Mouse (Mus musculus): Measurements from ENCODE around the gene 4931428F04Rik. TPM values are rescaled to one million over a fixed set of nuclear protein-coding genes. Genes with fewer than 3 reads are reported as not detected.

The 4931428F04Rik gene
- polyA plus RNA-seq, 1 experiment from 2014 or later: 17.9 TPM

- H3K36me3 ChIP-seq (ENCODE audit: control insufficient read depth, insufficient read depth, low read length): peaks cover 23% of the 10 kb centered on the region
- H3K4me2 ChIP-seq (ENCODE audit: low read depth, severe bottlenecking): peak within 1 kb of the TSS; percentile 88
- H3K9ac ChIP-seq (ENCODE audit: low read length): peak within 1 kb of the TSS; percentile 70
- peak within 1 kb of the TSS; percentile 82 for H3K4me3 ChIP-seq (ENCODE audit: low read depth, low read length)
- peaks cover 14% of the 10 kb centered on the region; the same call in 1 of the 2 replicates for H3K4me1 ChIP-seq (ENCODE audit: control insufficient read depth, insufficient read depth, low read length)
- under 1% methylated on average over 36 of the region's 36 CpGs for WGBS
- ATAC-seq (ENCODE audit: insufficient number of reproducible peaks, low FRiP score, low TSS enrichment, low read depth) (peak; percentile 93), DNase-seq (ENCODE audit: low spot score) (peak; percentile 98)
- peak within 1 kb of the TSS; percentile 56; the same call in 1 of the 2 replicates for H3K27ac ChIP-seq (replicated peaks; ENCODE audit: low read depth, low read length)
- H3K27me3 ChIP-seq (ENCODE audit: control insufficient read depth, insufficient read depth, low read length): no peaks in the 10 kb centered on the region
- H3K9me3 ChIP-seq (ENCODE audit: control insufficient read depth, low read length): no peaks in the 10 kb centered on the region
Measured at GRCm38 (mm10) chr8:105326141-105326672, 36.5 kb upstream of the 4931428F04Rik start, which contains the start of the genes Lrrc29 and Tmem208. TSS of gene Lrrc29 (minus strand) at chr8:105326278. TSS of gene Tmem208 (plus strand) at chr8:105326354.

- peaks cover 21% of the 10 kb centered on the region for H3K36me3 ChIP-seq (ENCODE audit: control insufficient read depth, insufficient read depth, low read length)
- H3K4me3 ChIP-seq (ENCODE audit: low read depth, low read length): peak overlapping the region; percentile 82
- no peaks in the 10 kb centered on the region for H3K27me3 ChIP-seq (ENCODE audit: control insufficient read depth, insufficient read depth, low read length)
- 1% methylated on average over 12 of the region's 12 CpGs for WGBS
- no peak for DNase-seq (ENCODE audit: low spot score)
- peak overlapping the region; percentile 70 for H3K9ac ChIP-seq (ENCODE audit: low read length)
- 0 out of 2 replicates have a peak overlapping the region, but pooled peaks have one; percentile 21 for H3K27ac ChIP-seq (replicated peaks; ENCODE audit: low read depth, low read length)
- H3K9me3 ChIP-seq (ENCODE audit: control insufficient read depth, low read length): no peaks in the 10 kb centered on the region
- ATAC-seq (ENCODE audit: insufficient number of reproducible peaks, low FRiP score, low TSS enrichment, low read depth): peak; percentile 27
- H3K4me1 ChIP-seq (ENCODE audit: control insufficient read depth, insufficient read depth, low read length): peaks cover 14% of the 10 kb centered on the region; the same call in 1 of the 2 replicates
- peak overlapping the region; percentile 88 for H3K4me2 ChIP-seq (ENCODE audit: low read depth, severe bottlenecking)
Measured at GRCm38 (mm10) chr8:105325641-105326093, 36.0 kb upstream of the 4931428F04Rik start.

GRCm38 (mm10) chr8:105323183-105323582 lies 33.5 kb upstream of the 4931428F04Rik start:
- DNase-seq (ENCODE audit: low spot score) (no peak), ATAC-seq (ENCODE audit: insufficient number of reproducible peaks, low FRiP score, low TSS enrichment, low read depth) (no peak)
- Histone ChIP-seq H3K4me3 (ENCODE audit: low read depth, low read length) (no peak overlapping the region), H3K27ac (replicated peaks; ENCODE audit: low read depth, low read length) (no peak overlapping the region), H3K27me3 (ENCODE audit: control insufficient read depth, insufficient read depth, low read length) (no peaks in the 10 kb centered on the region), H3K9ac (ENCODE audit: low read length) (no peak overlapping the region), H3K4me2 (ENCODE audit: low read depth, severe bottlenecking) (no peak overlapping the region), H3K36me3 (ENCODE audit: control insufficient read depth, insufficient read depth, low read length) (peaks cover 2% of the 10 kb centered on the region), H3K9me3 (ENCODE audit: control insufficient read depth, low read length) (no peaks in the 10 kb centered on the region), H3K4me1 (ENCODE audit: control insufficient read depth, insufficient read depth, low read length) (peaks cover 14% of the 10 kb centered on the region; the same call in 1 of the 2 replicates)
- 81% methylated on average over 4 of the region's 4 CpGs for WGBS

GRCm38 (mm10) chr8:105318662-105319190 lies 29.1 kb upstream of the 4931428F04Rik start:
- no peak overlapping the region for H3K4me3 ChIP-seq (ENCODE audit: low read depth, low read length)
- H3K4me1 ChIP-seq (ENCODE audit: control insufficient read depth, insufficient read depth, low read length): no peaks in the 10 kb centered on the region
- DNase-seq (ENCODE audit: low spot score): no peak
- WGBS: 82% methylated on average over 11 of the region's 11 CpGs
- ATAC-seq (ENCODE audit: insufficient number of reproducible peaks, low FRiP score, low TSS enrichment, low read depth): no peak
- peaks cover 3% of the 10 kb centered on the region; the same call in 1 of the 2 replicates for H3K36me3 ChIP-seq (ENCODE audit: control insufficient read depth, insufficient read depth, low read length)
- no peak overlapping the region for H3K4me2 ChIP-seq (ENCODE audit: low read depth, severe bottlenecking)
- H3K27me3 ChIP-seq (ENCODE audit: control insufficient read depth, insufficient read depth, low read length): no peaks in the 10 kb centered on the region
- H3K9ac ChIP-seq (ENCODE audit: low read length): no peak overlapping the region
- no peak overlapping the region for H3K27ac ChIP-seq (replicated peaks; ENCODE audit: low read depth, low read length)
- no peaks in the 10 kb centered on the region for H3K9me3 ChIP-seq (ENCODE audit: control insufficient read depth, low read length)

GRCm38 (mm10) chr8:105317941-105318340 lies 28.3 kb upstream of the 4931428F04Rik start:
- ATAC-seq (ENCODE audit: insufficient number of reproducible peaks, low FRiP score, low TSS enrichment, low read depth): no peak
- no peak overlapping the region for H3K9ac ChIP-seq (ENCODE audit: low read length)
- peaks cover 4% of the 10 kb centered on the region; the same call in 1 of the 2 replicates for H3K36me3 ChIP-seq (ENCODE audit: control insufficient read depth, insufficient read depth, low read length)
- H3K27ac ChIP-seq (replicated peaks; ENCODE audit: low read depth, low read length): no peak overlapping the region
- H3K9me3 ChIP-seq (ENCODE audit: control insufficient read depth, low read length): no peaks in the 10 kb centered on the region
- H3K4me1 ChIP-seq (ENCODE audit: control insufficient read depth, insufficient read depth, low read length): no peaks in the 10 kb centered on the region
- 86% methylated on average over 4 of the region's 4 CpGs for WGBS
- H3K27me3 ChIP-seq (ENCODE audit: control insufficient read depth, insufficient read depth, low read length): no peaks in the 10 kb centered on the region
- H3K4me3 ChIP-seq (ENCODE audit: low read depth, low read length): no peak overlapping the region
- H3K4me2 ChIP-seq (ENCODE audit: low read depth, severe bottlenecking): no peak overlapping the region
- no peak for DNase-seq (ENCODE audit: low spot score)

- no peak overlapping the region for H3K9ac ChIP-seq (ENCODE audit: low read length)
- DNase-seq (ENCODE audit: low spot score) (no peak), ATAC-seq (ENCODE audit: insufficient number of reproducible peaks, low FRiP score, low TSS enrichment, low read depth) (no peak)
- H3K4me2 ChIP-seq (ENCODE audit: low read depth, severe bottlenecking): no peak overlapping the region
- WGBS: 90% methylated on average over 18 of the region's 18 CpGs
- H3K27ac ChIP-seq (replicated peaks; ENCODE audit: low read depth, low read length): no peak overlapping the region
- no peaks in the 10 kb centered on the region for H3K4me1 ChIP-seq (ENCODE audit: control insufficient read depth, insufficient read depth, low read length)
- H3K27me3 ChIP-seq (ENCODE audit: control insufficient read depth, insufficient read depth, low read length): no peaks in the 10 kb centered on the region
- no peak overlapping the region for H3K4me3 ChIP-seq (ENCODE audit: low read depth, low read length)
- no peaks in the 10 kb centered on the region for H3K9me3 ChIP-seq (ENCODE audit: control insufficient read depth, low read length)
- peaks cover 10% of the 10 kb centered on the region; the same call in 1 of the 2 replicates for H3K36me3 ChIP-seq (ENCODE audit: control insufficient read depth, insufficient read depth, low read length)
Measured at GRCm38 (mm10) chr8:105315073-105315769, 25.6 kb upstream of the 4931428F04Rik start.

GRCm38 (mm10) chr8:105313622-105314402 lies 24.1 kb upstream of the 4931428F04Rik start:
- H3K36me3 ChIP-seq (ENCODE audit: control insufficient read depth, insufficient read depth, low read length): peaks cover 10% of the 10 kb centered on the region; the same call in 1 of the 2 replicates
- DNase-seq (ENCODE audit: low spot score): no peak
- H3K27me3 ChIP-seq (ENCODE audit: control insufficient read depth, insufficient read depth, low read length): no peaks in the 10 kb centered on the region
- no peak for ATAC-seq (ENCODE audit: insufficient number of reproducible peaks, low FRiP score, low TSS enrichment, low read depth)
- H3K9ac ChIP-seq (ENCODE audit: low read length): no peak overlapping the region
- no peak overlapping the region for H3K4me2 ChIP-seq (ENCODE audit: low read depth, severe bottlenecking)
- 85% methylated on average over 9 of the region's 9 CpGs for WGBS
- no peaks in the 10 kb centered on the region for H3K4me1 ChIP-seq (ENCODE audit: control insufficient read depth, insufficient read depth, low read length)
- H3K4me3 ChIP-seq (ENCODE audit: low read depth, low read length): no peak overlapping the region
- no peaks in the 10 kb centered on the region for H3K9me3 ChIP-seq (ENCODE audit: control insufficient read depth, low read length)
- H3K27ac ChIP-seq (replicated peaks; ENCODE audit: low read depth, low read length): no peak overlapping the region

Data from limb, embryonic 11.5 days (tissue).